Mouse (Mus musculus): ENCODE data around the gene Gm10112.

GRCm38 (mm10) chrX:111189574-111189973 lies 21.4 kb downstream of the Gm10112 start:
- TF ChIP-seq GATA1 (IDR thresholded peaks at IDR 0.05; ENCODE audit: low read length) (no peak), TAL1 (IDR thresholded peaks at IDR 0.05; ENCODE audit: low read length) (no peak)

Measured in erythroblast, embryonic 14.5 days (primary cell).